Mouse (Mus musculus): ENCODE data around the gene Ankrd13d.

DNA sequence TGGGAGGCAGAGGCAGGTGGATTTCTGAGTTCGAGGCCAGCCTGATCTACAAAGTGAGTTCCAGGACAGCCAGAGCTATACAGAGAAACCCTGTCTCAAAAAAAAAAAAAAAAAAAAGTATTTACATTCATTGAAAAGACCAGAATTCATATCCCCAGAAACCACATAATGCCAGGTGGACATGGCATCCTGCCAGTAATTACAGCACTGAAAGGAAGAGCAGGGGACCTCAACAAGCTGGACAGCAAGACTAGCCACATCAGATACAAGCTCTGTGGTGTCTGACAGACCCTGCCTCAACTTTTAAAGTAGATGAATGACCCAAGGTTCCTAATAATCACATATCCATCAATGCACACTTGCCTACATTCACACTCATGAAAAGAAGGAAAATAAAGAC is 38.7 kb upstream of the Ankrd13d start:
- TF ChIP-seq MYOG (IDR thresholded peaks at IDR 0.05; ENCODE audit: control insufficient read depth in 1 of 3, insufficient read depth in 1 of 3, insufficient read length in 2 of 3, low read depth in 2 of 3): no peak
- TF ChIP-seq SRF (IDR thresholded peaks at IDR 0.05; ENCODE audit: control insufficient read depth, insufficient read length, low read depth): no peak
- TF ChIP-seq MYOD1 (IDR thresholded peaks at IDR 0.05; ENCODE audit: control insufficient read depth in 1 of 3, insufficient read length in 2 of 3, low read depth in 2 of 3): no peak
- no peak for TF ChIP-seq CEBPB (IDR thresholded peaks at IDR 0.05; ENCODE audit: insufficient read depth, poor library complexity, severe bottlenecking)

All from myocyte (in vitro differentiated cells).